Mouse (Mus musculus) mouse trophoblast stem cell (cell line): ENCODE measurements at regions not wholly inside any gene's neighbourhood (a gene's known extent, or its start where the extent isn't known, plus 50 kb on each side); places are given as distances from the start of the nearest gene placed in this dataset.
"Not testable (repeated sequence)": the region's sequence is repeated elsewhere in the genome, so short reads cannot be mapped to it uniquely, and the experiment has no call there.

ENCODE experiments used
- in situ Hi-C, 2 experiments: fragments of 300-500 bp; cut with MseI, MboI; formaldehyde crosslinking; loops; 2 replicates in 1 of 2; 3 replicates in 1 of 2; pipeline ENCODE4 v1.15.1; 2025

GRCm38 (mm10) chr5:39336484-39336985, 418.7 kb downstream of the Hs3st1 start:
- in situ Hi-C loops, result no loop called here

- in situ Hi-C loops, result no loop called here
Measured at GRCm38 (mm10) chr5:39335321-39335720, 420.0 kb downstream of the Hs3st1 start.

GRCm38 (mm10) chr5:39334241-39334640, 421.0 kb downstream of the Hs3st1 start:
- in situ Hi-C loops, result no loop called here

- in situ Hi-C loops, result no loop called here
Measured at GRCm38 (mm10) chr5:39325399-39325798, 429.9 kb downstream of the Hs3st1 start.

- in situ Hi-C loops, result no loop called here
Measured at GRCm38 (mm10) chr5:39316478-39316877, 438.8 kb downstream of the Hs3st1 start.

GRCm38 (mm10) chr5:39311211-39311610, 434.6 kb upstream of the Clnk start:
- in situ Hi-C loops, result no loop called here

- in situ Hi-C loops, result no loop called here
Measured at GRCm38 (mm10) chr5:39305794-39306193, 429.2 kb upstream of the Clnk start.

- in situ Hi-C loops, result no loop called here
Measured at GRCm38 (mm10) chr5:39292849-39293248, 416.2 kb upstream of the Clnk start.

- in situ Hi-C loops, result no loop called here
Measured at GRCm38 (mm10) chr5:39281021-39281420, 404.4 kb upstream of the Clnk start.

GRCm38 (mm10) chr5:39273710-39274385, 397.2 kb upstream of the Clnk start:
- in situ Hi-C loops, result no loop called here

GRCm38 (mm10) chr5:39267106-39267505, 390.5 kb upstream of the Clnk start:
- in situ Hi-C loops, result no loop called here

GRCm38 (mm10) chr5:39260721-39261190, 384.1 kb upstream of the Clnk start:
- in situ Hi-C loops, result no loop called here

GRCm38 (mm10) chr5:39257745-39258144, 381.1 kb upstream of the Clnk start:
- in situ Hi-C loops, result no loop called here

- in situ Hi-C loops, result no loop called here
Measured at GRCm38 (mm10) chr5:39252206-39252605, 375.6 kb upstream of the Clnk start.

- in situ Hi-C loops, result no loop called here
Measured at GRCm38 (mm10) chr5:39251021-39251420, 374.4 kb upstream of the Clnk start.

- in situ Hi-C loops, result loop anchor here in 1 of 2 experiments (25.0 kb wide), 1 partner anchor 418 kb away; no protein-coding TSS in a partner anchor
Measured at GRCm38 (mm10) chr5:39219698-39220097, 343.1 kb upstream of the Clnk start.

- in situ Hi-C loops, result loop anchor here in 1 of 2 experiments (25.0 kb wide), 1 partner anchor 421 kb away; no protein-coding TSS in a partner anchor
Measured at GRCm38 (mm10) chr5:39216326-39216725, 339.7 kb upstream of the Clnk start.

GRCm38 (mm10) chr5:39215016-39215415, 338.4 kb upstream of the Clnk start:
- in situ Hi-C loops, result loop anchor here in 1 of 2 experiments (25.0 kb wide), 1 partner anchor 422 kb away; no protein-coding TSS in a partner anchor

- in situ Hi-C loops, result loop anchor here in 1 of 2 experiments (25.0 kb wide), 1 partner anchor 425 kb away; no protein-coding TSS in a partner anchor
Measured at GRCm38 (mm10) chr5:39212550-39212949, 335.9 kb upstream of the Clnk start.

GRCm38 (mm10) chr5:39198856-39199255, 322.2 kb upstream of the Clnk start:
- in situ Hi-C loops, result no loop called here

GRCm38 (mm10) chr5:39191153-39191552, 314.5 kb upstream of the Clnk start:
- in situ Hi-C loops, result not testable (repeated sequence)

GRCm38 (mm10) chr5:39181616-39182402, 305.2 kb upstream of the Clnk start:
- in situ Hi-C loops, result no loop called here
